Mouse (Mus musculus): ENCODE measurements at regions not wholly inside any gene's neighbourhood (a gene's known extent, or its start where the extent isn't known, plus 50 kb on each side); places are given as distances from the start of the nearest gene placed in this dataset.

DNA sequence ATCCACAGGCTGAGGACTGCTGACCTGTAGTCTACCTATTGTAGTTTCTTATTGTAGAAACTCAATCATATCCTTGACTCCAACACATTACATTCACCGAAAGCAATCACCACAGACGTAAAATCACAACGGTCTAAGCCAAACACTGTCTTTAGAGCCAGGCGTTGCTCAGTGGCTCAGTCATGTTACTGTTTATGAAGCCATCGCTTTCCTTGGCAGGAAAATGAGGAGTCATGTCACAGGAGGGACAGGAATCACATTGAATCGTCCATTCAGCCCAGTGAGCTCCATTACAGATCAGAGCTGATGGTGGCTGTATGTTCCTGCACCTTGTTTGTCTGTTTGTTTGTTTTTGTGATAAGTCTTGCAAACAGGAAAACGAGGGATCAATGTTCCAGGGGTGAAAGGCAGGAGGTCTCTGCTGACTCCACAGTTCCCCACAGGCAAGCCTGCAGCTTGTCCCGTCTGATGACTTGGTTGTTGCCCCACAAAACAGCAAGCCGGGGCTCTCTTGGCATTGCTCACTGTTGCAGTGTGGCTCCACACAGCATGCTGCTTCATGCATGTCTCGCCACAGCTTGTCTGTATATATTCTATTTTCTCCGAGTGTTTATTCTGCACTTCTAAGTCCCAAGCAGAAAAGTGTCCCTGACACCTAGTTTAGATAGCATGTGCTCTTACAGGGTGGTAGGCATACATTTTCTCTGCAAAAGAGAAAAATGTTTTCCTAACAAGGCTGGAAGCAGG lies 221.2 kb downstream of the Slc30a10 start:
- Histone ChIP-seq H3K9ac (ENCODE audit: low read length) (no peak overlapping the region), H3K27ac (replicated peaks in 1 of 2; ENCODE audit: control insufficient read depth in 1 of 2, insufficient read depth in 1 of 2, low read depth in 2 of 2, low read length in 2 of 2) (no peak overlapping the region), H3K27me3 (ENCODE audit: control insufficient read depth, insufficient read depth, low read length) (no peaks in the 10 kb centered on the region), H3K9me3 (ENCODE audit: control insufficient read depth, low read length) (no peaks in the 10 kb centered on the region), H3K36me3 (ENCODE audit: control insufficient read depth, insufficient read depth, low read length) (no peaks in the 10 kb centered on the region), H3K4me1 (ENCODE audit: control insufficient read depth in 2 of 2, insufficient read depth in 2 of 2, low read length in 2 of 2) (no peaks in the 10 kb centered on the region; a peak in 1 of 4 replicates), H3K4me2 (ENCODE audit: low read length) (no peak overlapping the region), H3K4me3 (ENCODE audit: control insufficient read depth in 1 of 2, insufficient read depth in 1 of 2, low read depth in 1 of 2, low read length in 2 of 2) (no peak overlapping the region)
- ATAC-seq (ENCODE audit: insufficient number of reproducible peaks, insufficient read depth, low FRiP score, low read depth), result no peak
- 73% methylated on average over 11 of the region's 11 CpGs for WGBS

- no peaks in the 10 kb centered on the region for H3K4me1 ChIP-seq (ENCODE audit: control insufficient read depth in 2 of 2, insufficient read depth in 2 of 2, low read length in 2 of 2)
- H3K27me3 ChIP-seq (ENCODE audit: control insufficient read depth, insufficient read depth, low read length), result no peaks in the 10 kb centered on the region
- peak overlapping the region; percentile 36; the same call in 1 of the 2 replicates for H3K4me2 ChIP-seq (ENCODE audit: low read length)
- H3K9me3 ChIP-seq (ENCODE audit: control insufficient read depth, low read length), result no peaks in the 10 kb centered on the region
- H3K9ac ChIP-seq (ENCODE audit: low read length), result no peak overlapping the region
- no peaks in the 10 kb centered on the region for H3K36me3 ChIP-seq (ENCODE audit: control insufficient read depth, insufficient read depth, low read length)
- ATAC-seq (ENCODE audit: insufficient number of reproducible peaks, insufficient read depth, low FRiP score, low read depth), result no peak
- no peak overlapping the region for H3K4me3 ChIP-seq (ENCODE audit: control insufficient read depth in 1 of 2, insufficient read depth in 1 of 2, low read depth in 1 of 2, low read length in 2 of 2)
- no peak overlapping the region for H3K27ac ChIP-seq (replicated peaks in 1 of 2; ENCODE audit: control insufficient read depth in 1 of 2, insufficient read depth in 1 of 2, low read depth in 2 of 2, low read length in 2 of 2)
- WGBS, result 37% methylated on average over 21 of the region's 21 CpGs
These were observed 227.2 kb downstream of the Slc30a10 start for GRCm38 (mm10) chr1:185681610-185682457.

GRCm38 (mm10) chr1:185682458-185682750 lies 227.8 kb downstream of the Slc30a10 start:
- Histone ChIP-seq H3K27ac (replicated peaks in 1 of 2; ENCODE audit: control insufficient read depth in 1 of 2, insufficient read depth in 1 of 2, low read depth in 2 of 2, low read length in 2 of 2) (no peak overlapping the region; a peak in 1 of 4 replicates), H3K4me3 (ENCODE audit: control insufficient read depth in 1 of 2, insufficient read depth in 1 of 2, low read depth in 1 of 2, low read length in 2 of 2) (no peak overlapping the region), H3K9ac (ENCODE audit: low read length) (no peak overlapping the region), H3K9me3 (ENCODE audit: control insufficient read depth, low read length) (no peaks in the 10 kb centered on the region), H3K36me3 (ENCODE audit: control insufficient read depth, insufficient read depth, low read length) (no peaks in the 10 kb centered on the region), H3K4me2 (ENCODE audit: low read length) (no peak overlapping the region), H3K27me3 (ENCODE audit: control insufficient read depth, insufficient read depth, low read length) (no peaks in the 10 kb centered on the region), H3K4me1 (ENCODE audit: control insufficient read depth in 2 of 2, insufficient read depth in 2 of 2, low read length in 2 of 2) (no peaks in the 10 kb centered on the region)
- 73% methylated on average over 3 of the region's 3 CpGs for WGBS
- no peak for ATAC-seq (ENCODE audit: insufficient number of reproducible peaks, insufficient read depth, low FRiP score, low read depth)

GRCm38 (mm10) chr1:185684638-185685037 lies 230.0 kb downstream of the Slc30a10 start:
- no peak overlapping the region for H3K9ac ChIP-seq (ENCODE audit: low read length)
- no peaks in the 10 kb centered on the region for H3K4me1 ChIP-seq (ENCODE audit: control insufficient read depth in 2 of 2, insufficient read depth in 2 of 2, low read length in 2 of 2)
- no peak overlapping the region for H3K4me3 ChIP-seq (ENCODE audit: control insufficient read depth in 1 of 2, insufficient read depth in 1 of 2, low read depth in 1 of 2, low read length in 2 of 2)
- ATAC-seq (ENCODE audit: insufficient number of reproducible peaks, insufficient read depth, low FRiP score, low read depth), result no peak
- whole genome bisulfite sequencing, result 78% methylated on average over 9 of the region's 9 CpGs
- no peaks in the 10 kb centered on the region for H3K9me3 ChIP-seq (ENCODE audit: control insufficient read depth, low read length)
- no peak overlapping the region for H3K27ac ChIP-seq (replicated peaks in 1 of 2; ENCODE audit: control insufficient read depth in 1 of 2, insufficient read depth in 1 of 2, low read depth in 2 of 2, low read length in 2 of 2)
- H3K27me3 ChIP-seq (ENCODE audit: control insufficient read depth, insufficient read depth, low read length), result no peaks in the 10 kb centered on the region
- H3K4me2 ChIP-seq (ENCODE audit: low read length), result no peak overlapping the region
- no peaks in the 10 kb centered on the region for H3K36me3 ChIP-seq (ENCODE audit: control insufficient read depth, insufficient read depth, low read length)

GRCm38 (mm10) chr1:185688506-185688905 lies 233.9 kb downstream of the Slc30a10 start:
- 94% methylated on average over 10 of the region's 10 CpGs for WGBS

GRCm38 (mm10) chr1:185695394-185695793 lies 240.7 kb downstream of the Slc30a10 start:
- Histone ChIP-seq H3K9ac (ENCODE audit: low read length) (no peak overlapping the region), H3K4me1 (ENCODE audit: control insufficient read depth in 2 of 2, insufficient read depth in 2 of 2, low read length in 2 of 2) (no peaks in the 10 kb centered on the region), H3K4me3 (ENCODE audit: control insufficient read depth in 1 of 2, insufficient read depth in 1 of 2, low read depth in 1 of 2, low read length in 2 of 2) (no peak overlapping the region), H3K27ac (replicated peaks in 1 of 2; ENCODE audit: control insufficient read depth in 1 of 2, insufficient read depth in 1 of 2, low read depth in 2 of 2, low read length in 2 of 2) (no peak overlapping the region), H3K27me3 (ENCODE audit: control insufficient read depth, insufficient read depth, low read length) (no peaks in the 10 kb centered on the region), H3K4me2 (ENCODE audit: low read length) (no peak overlapping the region), H3K9me3 (ENCODE audit: control insufficient read depth, low read length) (no peaks in the 10 kb centered on the region), H3K36me3 (ENCODE audit: control insufficient read depth, insufficient read depth, low read length) (no peaks in the 10 kb centered on the region)
- WGBS, result 84% methylated on average over 2 of the region's 2 CpGs
- ATAC-seq (ENCODE audit: insufficient number of reproducible peaks, insufficient read depth, low FRiP score, low read depth), result no peak

More at GRCm38 (mm10) chr1:185688506-185688905, 233.9 kb downstream of the Slc30a10 start:
- Histone ChIP-seq H3K9ac (ENCODE audit: low read length) (no peak overlapping the region), H3K4me2 (ENCODE audit: low read length) (no peak overlapping the region), H3K4me1 (ENCODE audit: control insufficient read depth in 2 of 2, insufficient read depth in 2 of 2, low read length in 2 of 2) (no peaks in the 10 kb centered on the region), H3K9me3 (ENCODE audit: control insufficient read depth, low read length) (no peaks in the 10 kb centered on the region), H3K27me3 (ENCODE audit: control insufficient read depth, insufficient read depth, low read length) (no peaks in the 10 kb centered on the region), H3K27ac (replicated peaks in 1 of 2; ENCODE audit: control insufficient read depth in 1 of 2, insufficient read depth in 1 of 2, low read depth in 2 of 2, low read length in 2 of 2) (no peak overlapping the region), H3K4me3 (ENCODE audit: control insufficient read depth in 1 of 2, insufficient read depth in 1 of 2, low read depth in 1 of 2, low read length in 2 of 2) (no peak overlapping the region), H3K36me3 (ENCODE audit: control insufficient read depth, insufficient read depth, low read length) (no peaks in the 10 kb centered on the region)
- ATAC-seq (ENCODE audit: insufficient number of reproducible peaks, insufficient read depth, low FRiP score, low read depth), result no peak

DNA sequence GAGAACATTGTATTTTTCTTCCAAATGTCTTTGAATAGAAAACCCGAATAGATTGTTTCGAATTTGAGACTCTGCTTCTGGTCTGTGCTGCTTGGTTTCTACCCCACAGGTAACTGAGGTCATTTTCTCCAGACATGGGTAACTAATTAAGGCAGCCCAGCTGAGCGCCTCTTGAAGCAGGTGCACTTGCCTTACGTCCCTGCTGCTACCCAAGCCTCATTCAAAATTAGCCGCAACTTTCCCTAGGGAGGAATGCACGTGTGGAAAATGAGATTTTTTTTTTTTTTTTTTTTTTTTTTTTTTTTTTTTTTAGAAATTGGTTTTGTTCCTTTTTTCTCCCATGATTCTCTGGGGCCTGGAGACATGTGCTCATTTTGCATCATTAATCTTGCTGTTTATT lies 245.1 kb downstream of the Slc30a10 start:
- H3K27me3 ChIP-seq (ENCODE audit: control insufficient read depth, insufficient read depth, low read length), result no peaks in the 10 kb centered on the region
- H3K4me2 ChIP-seq (ENCODE audit: low read length), result no peak overlapping the region
- ATAC-seq (ENCODE audit: insufficient number of reproducible peaks, insufficient read depth, low FRiP score, low read depth), result no peak
- H3K27ac ChIP-seq (replicated peaks in 1 of 2; ENCODE audit: control insufficient read depth in 1 of 2, insufficient read depth in 1 of 2, low read depth in 2 of 2, low read length in 2 of 2), result no peak overlapping the region
- H3K9me3 ChIP-seq (ENCODE audit: control insufficient read depth, low read length), result no peaks in the 10 kb centered on the region
- H3K9ac ChIP-seq (ENCODE audit: low read length), result no peak overlapping the region
- WGBS, result 85% methylated on average over 6 of the region's 6 CpGs
- no peaks in the 10 kb centered on the region for H3K36me3 ChIP-seq (ENCODE audit: control insufficient read depth, insufficient read depth, low read length)
- no peak overlapping the region for H3K4me3 ChIP-seq (ENCODE audit: control insufficient read depth in 1 of 2, insufficient read depth in 1 of 2, low read depth in 1 of 2, low read length in 2 of 2)
- H3K4me1 ChIP-seq (ENCODE audit: control insufficient read depth in 2 of 2, insufficient read depth in 2 of 2, low read length in 2 of 2), result no peaks in the 10 kb centered on the region
